Mouse (Mus musculus) liver, postnatal 0 days (tissue): Measurements from ENCODE around the gene Serpina3k. TPM values are rescaled to one million over a fixed set of nuclear protein-coding genes. Genes with fewer than 3 reads are reported as not detected.
"Not testable (repeated sequence)": the region's sequence is repeated elsewhere in the genome, so short reads cannot be mapped to it uniquely, and the experiment has no call there.

ENCODE experiments used
- ATAC-seq: fragments of 200-750 bp; cut with Nextera tagmentation; 2 replicates; pipeline ENCODE4 v1.8.0; 2017; ENCODE audit warnings: mild to moderate bottlenecking, moderate library complexity
- DNase-seq: peaks from one replicate; pipeline ENCODE4 v3.0.0-alpha.2; 2016
- H3K27ac ChIP-seq: fragments of 300-500 bp; sonication (generic); 2 replicates; pipeline ENCODE4 v1.5.1; 2014; ENCODE audit warnings: antibody characterized with exemption, moderate library complexity, mild to moderate bottlenecking, low read depth
- H3K27me3 ChIP-seq: fragments of 300-500 bp; sonication (generic); 2 replicates; pipeline ENCODE4 v1.6.1; 2014; ENCODE audit warnings: low read length, control low read depth, mixed read lengths; ENCODE audit not compliant: insufficient read depth
- H3K36me3 ChIP-seq: fragments of 300-500 bp; sonication (generic); replicated peaks from 2 replicates; pipeline ENCODE4 v1.6.1; 2014; ENCODE audit warnings: mild to moderate bottlenecking, control low read depth, low read length, moderate library complexity, mixed read lengths; ENCODE audit not compliant: insufficient read depth
- H3K4me1 ChIP-seq: fragments of 300-500 bp; sonication (generic); 2 replicates; pipeline ENCODE4 v1.6.1; 2014; ENCODE audit warnings: antibody characterized with exemption, mild to moderate bottlenecking, control low read depth; ENCODE audit not compliant: insufficient read depth
- H3K4me2 ChIP-seq: fragments of 300-500 bp; sonication (generic); 2 replicates; pipeline ENCODE4 v1.6.1; 2014; ENCODE audit warnings: low read depth, mild to moderate bottlenecking, low read length, moderate library complexity, mixed read lengths
- H3K4me3 ChIP-seq: fragments of 300-500 bp; sonication (generic); 2 replicates; pipeline ENCODE4 v1.5.1; 2014; ENCODE audit warnings: low read depth, low read length
- H3K9ac ChIP-seq: fragments of 300-500 bp; sonication (generic); replicated peaks from 2 replicates; pipeline ENCODE4 v1.6.1; 2014; ENCODE audit warnings: mild to moderate bottlenecking, moderate library complexity
- H3K9me3 ChIP-seq: fragments of 300-500 bp; sonication (generic); 2 replicates; pipeline ENCODE4 v1.6.1; 2016; ENCODE audit warnings: mild to moderate bottlenecking, control low read depth, low read length, mixed read lengths
- CTCF ChIP-seq: sonication (generic); IDR thresholded peaks from 2 replicates; pipeline ENCODE4 v1.5.1; 2016; ENCODE audit warnings: antibody characterized with exemption, low read depth
- EP300 ChIP-seq: IDR thresholded peaks from 2 replicates; pipeline ENCODE4 v1.6.1; 2016; ENCODE audit warnings: antibody characterized with exemption, low read depth, mild to moderate bottlenecking
- WGBS: fragments of 180-500 bp; shearing (Covaris S2); extraction: QIAGEN DNeasy Blood & Tissue Kit; methylation state at CpG from one replicate; pipeline ENCODE4 v1.1.7; 2014; ENCODE audit not compliant: insufficient replicate concordance; 5-methylcytosine and 5-hydroxymethylcytosine counted together
- polyA plus RNA-seq: library from polyadenylated mRNA; unstranded; fragments of >200 nt; fragmentation: Nextera tagmentation; extraction: Ambion mirVana; gene quantifications from 2 replicates; pipeline ENCODE4 v1.2.1, GENCODE M21; 2015

The Serpina3k gene
- polyA plus RNA-seq, 1 experiment from 2014 or later: 479 TPM

DNA sequence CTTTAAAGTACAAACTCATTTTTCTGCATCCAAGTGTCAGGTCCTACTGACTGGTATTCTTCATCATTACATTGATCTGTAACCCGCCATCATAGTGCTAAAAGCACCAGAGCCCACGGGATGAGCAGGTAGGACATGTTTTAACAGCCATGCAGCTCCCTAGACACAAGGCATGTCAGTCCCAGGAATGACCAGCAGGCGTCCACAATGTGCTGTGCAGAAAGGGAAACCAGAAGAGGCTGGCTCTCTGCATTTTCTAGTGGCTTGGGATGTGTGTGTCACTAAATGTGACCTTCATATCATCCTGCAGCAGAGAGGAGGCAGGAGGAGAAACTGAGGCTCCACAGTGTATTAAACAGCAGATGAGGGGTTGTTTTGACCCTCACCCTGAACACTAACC, 13.5 kb downstream of the Serpina3k start:
- not testable (repeated sequence) for H3K27me3 ChIP-seq, H3K4me1 ChIP-seq, H3K9me3 ChIP-seq, H3K27ac ChIP-seq, H3K36me3 ChIP-seq, H3K4me2 ChIP-seq, H3K9ac ChIP-seq, H3K4me3 ChIP-seq
- 17% methylated on average over 3 of the region's 3 CpGs for WGBS
- ATAC-seq (peak; percentile 77), DNase-seq (peak; percentile 72)
- TF ChIP-seq CTCF: peak; percentile 73

- ATAC-seq (no peak), DNase-seq (peak; percentile 8)
- no peaks in the 10 kb centered on the region for H3K9me3 ChIP-seq
- H3K36me3 ChIP-seq: no peaks in the 10 kb centered on the region
- 56% methylated on average over 3 of the region's 3 CpGs for WGBS
- no peaks in the 10 kb centered on the region for H3K27me3 ChIP-seq
- no peak overlapping the region for H3K4me3 ChIP-seq
- no peaks in the 10 kb centered on the region for H3K4me1 ChIP-seq
- no peak overlapping the region for H3K4me2 ChIP-seq
- no peak overlapping the region for H3K27ac ChIP-seq
- H3K9ac ChIP-seq: no peak overlapping the region
- TF ChIP-seq EP300: no peak
- TF ChIP-seq CTCF: no peak
These were observed 17.7 kb downstream of the Serpina3k start for GRCm38 (mm10) chr12:104356006-104356405.

DNA sequence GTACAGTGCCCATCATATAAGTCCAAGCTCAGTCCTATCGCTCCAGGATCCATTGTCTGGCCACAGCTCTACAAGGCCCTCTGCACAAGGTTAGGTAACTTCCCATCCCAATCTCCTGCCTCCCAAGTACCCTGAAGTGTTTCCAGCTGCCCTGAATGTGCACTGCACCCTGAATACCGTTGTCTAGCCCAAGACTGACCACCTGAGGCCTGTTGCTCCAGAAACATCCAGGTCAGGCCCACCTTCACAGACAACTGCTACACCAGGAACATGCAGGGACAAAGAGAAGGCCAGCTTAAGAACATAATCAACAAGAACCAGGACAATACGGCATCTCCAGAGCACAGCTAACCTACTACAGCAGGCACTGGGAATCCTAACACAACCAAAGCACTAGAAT, 31.7 kb downstream of the Serpina3k start:
- Histone ChIP-seq H3K4me2 (no peak overlapping the region), H3K9me3 (no peaks in the 10 kb centered on the region), H3K9ac (no peak overlapping the region), H3K36me3 (no peaks in the 10 kb centered on the region), H3K27me3 (no peaks in the 10 kb centered on the region), H3K4me1 (no peaks in the 10 kb centered on the region), H3K4me3 (no peak overlapping the region), H3K27ac (no peak overlapping the region)
- TF ChIP-seq EP300: no peak
- no peak for TF ChIP-seq CTCF
- 77% methylated on average over 3 of the region's 3 CpGs for WGBS
- DNase-seq (peak; percentile 6), ATAC-seq (no peak)

DNA sequence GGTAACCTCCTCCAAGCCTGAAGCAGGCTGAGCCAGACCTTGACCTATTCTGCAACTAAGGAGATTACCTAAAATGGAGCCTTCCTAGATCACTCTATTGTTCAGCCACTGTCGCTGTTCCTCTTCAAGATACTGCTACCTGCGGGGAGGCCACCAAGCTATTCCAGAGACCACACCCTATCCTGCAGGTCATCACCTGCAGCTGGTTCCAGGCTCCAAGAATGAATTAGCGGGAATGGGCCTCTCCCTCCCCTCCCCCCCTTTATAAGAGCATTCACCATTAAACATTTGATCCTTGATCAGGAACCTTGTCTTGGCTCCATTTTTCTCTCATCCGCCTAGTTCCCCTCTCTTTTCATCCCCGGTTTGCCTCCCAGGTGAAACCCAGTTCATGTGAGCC, 38.9 kb downstream of the Serpina3k start:
- not testable (repeated sequence) for H3K9ac ChIP-seq, ATAC-seq, H3K4me2 ChIP-seq, H3K27ac ChIP-seq, H3K36me3 ChIP-seq, H3K4me3 ChIP-seq, H3K27me3 ChIP-seq, H3K4me1 ChIP-seq, H3K9me3 ChIP-seq
- 70% methylated on average over 5 of the region's 5 CpGs for WGBS
- peak; percentile 3 for DNase-seq

- ATAC-seq, H3K4me2 ChIP-seq, H3K4me3 ChIP-seq, H3K9me3 ChIP-seq, H3K27me3 ChIP-seq, H3K9ac ChIP-seq, H3K27ac ChIP-seq, H3K4me1 ChIP-seq, H3K36me3 ChIP-seq, DNase-seq: not testable (repeated sequence)
- 60% methylated on average over 2 of the region's 2 CpGs for WGBS
These were observed 40.1 kb downstream of the Serpina3k start for GRCm38 (mm10) chr12:104378351-104378750.

GRCm38 (mm10) chr12:104378815-104379214, 40.5 kb downstream of the Serpina3k start:
- not testable (repeated sequence) for H3K4me2 ChIP-seq, H3K36me3 ChIP-seq, ATAC-seq, H3K9ac ChIP-seq, H3K27ac ChIP-seq, H3K4me3 ChIP-seq, H3K4me1 ChIP-seq, H3K27me3 ChIP-seq, H3K9me3 ChIP-seq
- 56% methylated on average over 5 of the region's 5 CpGs for WGBS
- DNase-seq: peak; percentile 8

- no peak for ATAC-seq
- no peak overlapping the region for H3K4me3 ChIP-seq
- H3K9ac ChIP-seq: no peak overlapping the region
- TF ChIP-seq EP300 (no peak), CTCF (no peak)
- H3K27ac ChIP-seq: no peak overlapping the region
- H3K27me3 ChIP-seq: no peaks in the 10 kb centered on the region
- no peaks in the 10 kb centered on the region for H3K9me3 ChIP-seq
- H3K4me2 ChIP-seq: no peak overlapping the region
- 87% methylated on average over 11 of the region's 11 CpGs for WGBS
- H3K4me1 ChIP-seq: peaks cover 3% of the 10 kb centered on the region; the same call in 1 of the 2 replicates
- DNase-seq: peak; percentile 8
- H3K36me3 ChIP-seq: no peaks in the 10 kb centered on the region
These were observed 41.6 kb downstream of the Serpina3k start for GRCm38 (mm10) chr12:104379856-104380255.

DNA sequence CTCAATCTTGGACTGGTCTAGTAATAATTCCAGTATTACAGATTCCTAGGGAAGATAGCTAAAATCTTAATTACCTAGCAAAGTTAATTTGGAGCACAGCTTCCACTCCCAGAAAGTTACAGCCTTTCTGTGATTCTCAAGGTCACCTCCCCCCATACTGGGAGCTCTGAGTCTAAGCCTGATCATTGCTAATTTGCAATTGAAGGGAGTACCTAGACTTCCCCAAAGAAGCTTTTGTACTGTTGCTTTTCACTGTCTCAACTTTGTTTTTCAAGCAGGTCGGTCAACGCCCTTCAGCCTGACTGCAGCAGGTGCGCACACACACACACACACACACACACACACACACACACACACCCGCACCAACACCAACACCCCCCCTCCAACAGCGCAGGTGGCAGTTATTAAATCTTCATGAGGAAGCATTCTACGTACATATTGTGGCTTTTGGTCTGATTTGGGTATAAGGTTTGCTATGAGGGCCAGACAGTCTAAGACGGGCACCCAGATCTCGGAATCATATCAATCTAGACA, 42.9 kb downstream of the Serpina3k start:
- H3K9ac ChIP-seq, H3K4me2 ChIP-seq, H3K36me3 ChIP-seq, ATAC-seq, H3K27me3 ChIP-seq, H3K9me3 ChIP-seq, H3K27ac ChIP-seq, H3K4me1 ChIP-seq, H3K4me3 ChIP-seq: not testable (repeated sequence)
- 84% methylated on average over 8 of the region's 8 CpGs for WGBS
- peak; percentile 3 for DNase-seq
